Mouse (Mus musculus): ENCODE measurements around the gene Cdh10.

The Cdh10 gene

DNA sequence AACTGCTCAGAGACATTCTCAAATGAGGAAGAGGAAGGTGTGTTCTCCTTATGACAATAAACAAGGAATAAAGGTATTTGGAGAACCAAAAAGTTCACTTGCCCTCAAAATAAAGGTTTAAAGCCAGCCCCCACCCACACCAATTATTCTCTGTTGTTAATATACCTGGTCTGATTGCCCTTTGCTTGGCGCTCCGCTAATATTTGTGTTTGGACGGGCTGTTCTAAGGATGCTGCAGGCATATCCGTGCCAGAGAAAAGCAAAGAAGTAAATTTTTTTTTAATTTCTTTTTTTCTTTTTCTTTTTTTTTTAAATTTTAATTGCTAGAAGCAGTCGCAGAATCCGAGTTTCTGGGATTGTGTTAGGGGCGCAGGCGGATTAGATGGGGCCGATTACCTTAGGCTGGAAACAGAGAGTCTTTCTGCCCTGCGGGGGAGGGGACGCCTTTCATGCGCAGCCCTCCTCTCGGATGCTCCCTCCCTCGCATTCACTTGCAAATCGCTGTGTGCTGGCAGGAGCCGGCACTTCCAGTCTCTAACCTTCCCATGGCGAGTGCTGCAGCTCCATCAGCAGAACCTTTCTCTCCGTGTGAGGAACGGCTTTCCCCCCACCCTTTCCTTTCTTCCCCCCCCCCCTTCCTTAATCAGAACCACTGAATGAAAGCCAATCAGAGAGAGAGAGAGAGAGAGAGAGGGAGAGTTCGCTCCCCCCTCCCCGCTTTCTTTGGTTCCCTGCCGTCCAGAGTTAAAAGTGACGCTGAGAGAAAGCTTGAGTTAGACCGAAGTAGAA lies at the start of gene Cdh10:
Gene Cdh10 (plus strand): TSS at position 763 of the 789 bp plus-strand sequence.
- peak; percentile 87 to 92 for DNase-seq (ENCODE audit: low spot score in 2 of 2)

DNA sequence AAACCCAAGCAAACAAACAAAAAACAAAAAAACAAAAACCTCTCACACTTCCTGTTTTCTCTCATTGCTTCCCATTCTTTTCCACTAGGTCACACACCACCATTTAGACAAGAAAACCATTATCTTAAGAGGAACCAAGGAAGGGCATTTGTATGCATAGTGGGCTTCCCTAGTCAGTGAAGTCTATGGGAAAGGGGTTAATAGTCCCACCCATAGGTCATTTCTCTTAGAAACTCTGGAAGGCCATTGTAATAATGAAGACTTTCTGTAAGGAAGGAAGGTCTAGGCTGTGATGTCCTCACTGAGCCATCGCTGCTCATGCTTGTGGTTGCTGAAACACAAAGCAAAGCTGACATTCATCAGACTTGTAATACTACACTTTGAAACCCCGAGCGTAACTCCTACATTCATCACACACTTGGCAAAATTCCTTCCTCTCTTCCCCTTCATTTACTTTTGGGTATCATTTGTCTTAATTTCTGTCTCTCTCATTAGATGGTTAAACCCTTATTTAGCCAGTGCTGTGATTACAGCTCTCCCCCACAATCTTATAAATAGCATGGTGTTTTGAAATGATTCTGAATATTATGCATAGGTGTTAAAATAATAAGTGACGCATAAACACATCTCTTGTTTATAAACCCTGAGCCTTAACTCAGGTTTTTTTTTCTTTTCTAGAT lies 9.5 kb upstream of the Cdh10 start:
- no peak for DNase-seq (ENCODE audit: low spot score in 2 of 2)

DNA sequence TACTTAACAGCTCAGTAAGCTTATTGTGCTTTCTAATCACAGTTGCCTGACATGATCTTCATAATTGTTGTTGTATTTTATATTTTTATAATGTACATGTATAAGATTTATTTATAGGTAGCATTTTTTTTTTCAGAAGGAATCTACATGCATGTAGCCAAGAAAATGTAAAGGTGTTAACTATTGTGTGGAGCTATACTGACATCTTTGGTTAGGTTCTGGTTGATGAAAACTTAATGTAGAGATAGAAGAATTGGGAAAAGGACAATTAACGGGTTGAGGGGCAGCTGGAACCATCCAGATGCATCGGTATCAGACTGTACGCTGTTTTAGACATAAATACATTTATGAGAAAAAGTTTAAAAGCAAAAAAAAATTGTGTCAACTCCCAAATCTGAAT lies 1.0 kb upstream of the Cdh10 start:
- no peak for DNase-seq (ENCODE audit: low spot score in 2 of 2)

DNA sequence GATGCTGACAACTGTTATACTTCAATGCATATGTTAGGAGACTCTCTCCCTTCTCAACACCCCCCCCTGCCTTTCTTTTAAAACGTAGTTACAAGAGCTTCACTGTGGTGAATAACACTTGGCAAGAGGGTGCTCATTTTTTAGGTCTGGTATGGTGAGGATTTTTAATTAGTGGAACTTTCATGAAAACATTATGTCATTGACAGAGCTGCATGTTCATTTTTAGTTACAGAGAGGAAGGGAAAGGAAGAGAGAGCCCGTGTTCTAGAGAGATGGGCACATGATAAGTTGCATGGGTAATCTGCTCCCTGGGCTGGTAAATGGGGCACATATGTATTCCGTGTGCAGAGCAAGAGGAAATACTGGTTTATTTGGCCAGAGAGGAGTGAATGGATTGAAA lies 1.5 kb downstream of the Cdh10 start:
- peak in 1 of 2 experiments; percentile 50 for DNase-seq (ENCODE audit: low spot score in 2 of 2)

DNA sequence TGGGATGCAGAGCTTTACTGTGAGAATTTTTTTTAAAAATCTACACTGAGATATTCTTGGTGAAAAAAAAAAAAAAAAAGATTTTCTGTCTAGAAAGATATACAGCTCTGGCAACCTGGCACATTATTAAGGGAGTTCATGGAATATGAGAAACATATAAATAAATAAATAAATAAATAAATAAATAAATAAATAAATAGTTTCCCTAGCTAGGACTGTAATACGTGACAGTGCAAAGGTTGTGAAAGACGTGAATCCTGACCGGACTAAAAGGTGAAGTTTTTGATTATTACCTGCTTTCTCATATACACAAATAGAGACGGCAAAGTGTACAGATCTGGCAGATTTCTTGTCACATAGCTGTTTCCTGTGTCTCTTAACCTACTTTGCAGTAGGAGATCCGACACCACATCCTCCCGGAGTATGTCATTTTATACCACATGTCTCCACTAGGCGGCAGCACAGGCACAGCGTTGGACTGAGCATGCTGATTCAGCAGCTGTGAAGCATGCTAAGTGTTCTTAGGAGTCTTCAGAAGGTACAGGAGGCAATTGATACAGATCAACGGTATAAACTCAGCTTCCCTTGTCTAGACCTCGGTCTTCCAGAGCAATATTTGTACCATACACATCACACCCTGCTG lies 2.5 kb downstream of the Cdh10 start:
- peak; percentile 95 to 97 for DNase-seq (ENCODE audit: low spot score in 2 of 2)

DNA sequence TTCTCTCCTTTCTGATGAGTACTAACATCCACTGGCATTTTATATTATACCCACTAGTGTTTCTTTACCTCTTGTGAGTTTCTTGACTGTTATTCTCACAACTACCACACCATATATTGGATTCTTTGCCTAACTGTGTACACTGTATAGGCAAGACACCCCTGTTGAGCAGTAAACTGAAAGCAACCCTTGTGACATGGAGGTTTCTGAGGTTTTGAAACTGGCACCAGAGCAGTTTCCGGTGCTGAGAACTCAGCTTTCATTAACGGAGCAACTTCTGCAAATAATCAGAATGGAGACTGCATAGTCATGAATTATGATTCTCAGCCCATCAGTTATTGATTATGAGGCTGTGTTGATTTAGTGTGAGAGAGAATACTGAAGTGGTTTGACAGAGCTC lies 4.7 kb downstream of the Cdh10 start:
- DNase-seq (ENCODE audit: low spot score in 2 of 2): no peak

DNA sequence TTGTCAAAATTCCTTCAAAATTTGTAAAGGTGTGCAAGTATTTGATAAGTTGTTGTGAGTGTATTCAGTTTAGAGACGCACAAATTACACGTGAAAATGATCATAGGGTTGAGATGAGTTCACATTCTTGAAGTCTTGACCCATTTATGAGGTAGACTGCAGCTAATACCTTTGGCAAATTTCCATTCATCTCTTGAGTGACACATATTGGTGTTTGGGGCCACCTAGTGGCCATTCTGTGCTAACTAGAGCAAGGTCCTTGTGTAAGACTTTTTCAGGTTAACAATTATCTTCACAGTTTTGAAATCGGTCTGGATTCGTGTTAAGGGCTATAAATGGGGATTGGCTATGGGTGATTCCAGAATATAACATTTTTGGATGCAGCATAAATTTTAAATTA lies 13.5 kb downstream of the Cdh10 start:
- DNase-seq (ENCODE audit: low spot score in 2 of 2): peak; percentile 53 to 57

DNA sequence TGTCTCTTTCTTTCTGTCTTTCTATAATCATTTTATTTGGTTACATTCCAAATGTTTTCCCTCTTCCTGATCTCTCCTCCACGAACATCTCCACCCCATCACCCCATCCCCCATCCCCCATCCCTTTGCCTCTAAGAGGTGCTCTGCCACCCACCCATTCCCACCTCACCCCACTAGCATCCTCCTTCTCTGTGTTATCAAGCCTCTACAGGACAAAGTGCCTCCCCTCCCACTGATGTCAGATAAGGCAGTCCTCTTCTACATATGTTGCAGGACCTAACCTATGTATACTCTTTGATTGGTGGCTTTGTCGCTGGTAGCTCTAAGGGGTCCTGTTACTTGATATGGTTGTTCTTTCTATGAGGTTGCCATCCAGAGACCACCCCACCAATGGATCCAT lies 23.0 kb downstream of the Cdh10 start:
- DNase-seq (ENCODE audit: low spot score in 2 of 2): no peak

DNA sequence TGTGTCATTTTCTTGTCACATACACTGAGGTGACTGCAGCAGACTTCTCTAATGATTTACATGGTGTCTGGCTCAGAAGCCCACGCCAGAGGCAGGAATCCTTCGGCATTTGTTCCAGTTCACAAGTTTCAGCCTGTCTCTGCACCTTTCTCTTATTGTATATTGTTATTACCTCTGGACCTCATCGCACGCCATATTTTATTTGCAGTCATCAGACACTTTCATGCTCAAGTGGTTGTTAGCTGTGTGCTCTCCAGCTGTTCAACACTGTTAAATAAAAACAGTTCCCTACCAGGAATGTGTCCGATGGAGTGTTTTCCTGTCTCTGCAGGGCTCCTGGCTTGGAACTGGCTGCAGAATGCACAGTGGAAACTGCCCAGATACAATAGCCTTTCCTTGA lies 26.1 kb downstream of the Cdh10 start:
- DNase-seq (ENCODE audit: low spot score in 2 of 2): no peak

DNA sequence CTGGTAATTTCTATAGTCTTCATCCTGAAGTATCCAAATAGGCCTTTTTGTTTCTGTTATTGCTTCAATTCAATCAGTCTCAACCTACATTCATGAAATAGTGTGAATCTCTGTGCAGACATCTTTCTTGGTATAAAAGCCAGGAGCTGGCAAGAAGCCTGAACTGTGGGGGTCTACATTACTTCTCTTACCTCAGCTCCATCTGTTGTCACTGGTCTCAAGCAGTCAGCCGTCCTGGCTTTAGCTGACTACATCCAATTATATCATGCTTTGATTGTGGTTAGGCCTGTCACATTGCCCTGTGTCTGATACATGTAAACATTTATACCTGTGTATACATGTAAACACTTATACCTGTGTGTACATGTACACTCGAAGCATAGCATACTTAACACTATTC lies 31.8 kb downstream of the Cdh10 start:
- DNase-seq (ENCODE audit: low spot score in 2 of 2): peak in 1 of 2 experiments; percentile 36

DNA sequence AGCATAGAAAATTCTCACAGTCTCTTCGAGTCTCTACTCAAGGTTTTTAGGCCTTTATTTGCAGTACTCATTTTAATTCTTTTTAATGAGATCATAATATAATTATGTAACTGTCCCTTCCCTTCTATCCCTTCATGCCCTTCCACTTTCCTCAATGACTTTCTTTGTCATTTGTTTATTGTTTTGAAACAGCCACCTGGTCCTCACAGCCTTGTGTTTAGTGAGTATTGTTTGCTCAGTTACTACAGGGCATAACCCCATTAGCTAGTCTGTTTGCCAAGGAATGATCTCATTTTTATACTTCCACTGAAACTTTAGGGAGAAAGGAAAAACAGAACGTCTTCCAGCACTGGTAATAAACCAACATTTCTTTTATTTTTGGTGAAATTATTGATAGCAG lies 39.4 kb downstream of the Cdh10 start:
- DNase-seq (ENCODE audit: low spot score in 2 of 2): no peak

DNA sequence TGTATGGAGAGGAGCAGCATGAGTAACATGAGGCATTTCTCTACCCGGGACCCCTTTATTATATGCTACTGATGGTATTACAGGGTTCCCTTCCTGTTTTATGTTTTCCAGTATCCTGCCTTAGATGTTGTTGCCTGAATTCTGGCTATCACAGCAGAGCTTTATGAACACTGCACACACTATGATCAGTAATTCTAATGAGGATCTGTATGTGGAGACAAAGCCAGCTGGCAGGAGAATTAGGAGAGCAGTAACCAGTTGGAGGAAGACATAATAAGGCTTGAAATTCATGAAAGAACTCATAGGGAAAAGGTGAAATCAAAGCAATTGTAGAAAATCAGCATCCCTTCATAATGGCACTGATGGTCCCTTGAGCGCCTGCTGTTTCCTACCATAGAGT lies 51.1 kb downstream of the Cdh10 start:
- DNase-seq (ENCODE audit: low spot score in 2 of 2): no peak

DNA sequence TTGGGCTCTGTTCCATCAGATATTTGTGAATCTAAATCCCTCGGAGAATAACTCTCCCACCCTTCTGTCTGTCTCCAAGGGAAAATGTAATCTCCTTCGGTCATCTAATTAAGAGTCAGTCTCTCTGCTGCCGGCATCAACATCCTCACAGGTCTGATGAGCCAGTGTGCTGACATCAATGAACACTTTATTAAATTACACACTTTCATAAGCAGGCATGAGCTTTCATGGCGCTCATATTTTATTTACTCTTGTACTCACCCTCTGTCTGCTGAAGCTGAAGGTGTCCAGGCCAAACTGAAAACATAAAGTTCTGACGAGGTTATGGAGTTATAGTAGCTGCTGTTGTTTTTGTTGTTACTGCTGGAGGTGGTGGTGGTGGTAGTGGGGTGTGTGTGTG lies 62.7 kb downstream of the Cdh10 start:
- no peak for DNase-seq (ENCODE audit: low spot score in 2 of 2)

DNA sequence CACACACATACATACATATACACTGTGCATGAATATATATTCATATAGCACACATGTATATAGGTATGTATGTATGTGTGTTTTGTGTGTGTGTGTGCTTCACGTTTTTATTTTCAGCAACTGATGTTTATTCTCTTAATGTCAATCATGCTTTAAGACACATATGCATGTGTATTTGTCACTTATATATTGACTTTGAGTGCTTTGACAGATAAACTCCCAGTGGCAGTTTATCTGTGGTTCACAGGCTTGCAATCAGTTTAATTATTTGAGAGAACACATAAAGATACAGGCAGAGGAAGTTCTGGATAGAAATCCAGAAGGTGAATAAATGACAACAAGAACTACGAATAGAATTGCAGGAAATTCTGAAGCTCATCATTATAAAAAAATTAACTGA lies 67.9 kb downstream of the Cdh10 start:
- DNase-seq (ENCODE audit: low spot score in 2 of 2): no peak

DNA sequence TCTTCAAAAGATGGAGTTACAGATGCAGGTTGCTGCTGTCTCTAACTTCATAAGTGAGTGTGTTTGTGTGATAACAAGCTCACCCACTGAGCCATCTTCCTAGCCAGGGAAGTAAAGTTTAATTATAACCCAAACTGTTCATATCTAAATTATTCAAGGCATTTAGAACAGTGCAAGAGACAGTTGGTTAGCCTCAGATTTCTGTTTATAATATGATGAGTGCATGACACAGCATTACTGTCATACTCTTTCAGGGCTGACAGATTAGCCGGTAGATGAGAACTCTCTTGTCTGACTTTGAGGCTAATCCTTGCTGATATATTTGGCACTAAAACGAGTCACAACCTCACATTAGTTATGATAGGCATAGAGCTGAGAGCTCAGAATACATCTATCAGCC lies 70.2 kb downstream of the Cdh10 start:
- DNase-seq (ENCODE audit: low spot score in 2 of 2): no peak

DNA sequence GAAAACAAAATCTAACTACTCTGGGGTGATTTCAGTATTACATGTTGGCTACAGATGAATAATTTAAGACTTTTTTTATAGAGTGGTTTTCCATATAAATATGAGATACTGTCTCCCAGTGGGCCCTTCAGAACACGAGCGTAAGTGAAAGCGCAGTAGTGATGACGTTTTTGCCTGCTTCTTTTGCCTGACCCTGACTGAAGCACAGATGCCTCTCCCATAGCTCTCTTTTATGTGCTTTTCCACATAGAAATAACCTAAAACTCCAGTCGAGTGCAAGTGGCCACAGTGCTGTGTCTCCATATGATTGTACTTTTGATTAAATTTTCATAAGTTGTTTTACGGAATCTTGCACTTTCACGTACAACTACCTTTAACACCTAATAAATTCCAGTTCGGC lies 71.6 kb downstream of the Cdh10 start:
- no peak for DNase-seq (ENCODE audit: low spot score in 2 of 2)

DNA sequence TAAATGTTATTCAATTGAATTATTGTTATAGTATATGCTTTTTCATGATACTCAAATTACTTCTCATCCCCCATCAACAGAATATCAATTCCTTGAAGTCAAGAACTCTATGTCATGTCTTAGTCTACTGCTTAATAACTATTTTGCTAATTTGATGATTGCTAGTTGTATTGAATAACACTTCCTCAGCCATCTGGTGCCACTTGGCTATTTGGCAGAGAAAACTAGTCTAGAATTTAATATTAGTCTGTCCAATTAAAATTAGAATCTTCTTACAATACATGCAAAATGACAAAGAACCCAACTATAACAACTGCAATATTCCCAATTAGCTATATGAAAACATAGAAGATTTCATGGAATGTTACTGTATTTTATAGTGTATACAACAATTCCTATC lies 82.0 kb downstream of the Cdh10 start:
- no peak for DNase-seq (ENCODE audit: low spot score in 2 of 2)

DNA sequence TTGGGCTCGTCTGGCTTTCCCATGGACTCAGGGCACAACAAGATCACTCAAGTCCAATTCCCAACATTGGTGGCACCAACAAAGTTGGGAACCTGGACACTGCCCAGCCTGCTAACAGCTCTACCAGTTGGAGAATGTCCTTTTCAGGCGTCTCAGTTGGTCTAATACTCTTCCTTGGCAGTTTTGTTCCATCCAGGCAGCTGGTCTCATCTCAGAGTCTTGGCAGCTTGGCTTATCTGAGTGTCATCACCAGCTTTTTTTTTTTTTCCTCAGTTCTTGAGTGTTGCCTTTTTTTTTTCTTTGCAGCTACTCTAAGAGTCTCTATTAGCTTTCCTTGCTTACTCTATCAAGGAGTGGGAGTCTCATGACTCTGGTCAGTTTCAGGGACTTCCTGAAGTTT lies 85.4 kb downstream of the Cdh10 start:
- no peak for DNase-seq (ENCODE audit: low spot score in 2 of 2)

DNA sequence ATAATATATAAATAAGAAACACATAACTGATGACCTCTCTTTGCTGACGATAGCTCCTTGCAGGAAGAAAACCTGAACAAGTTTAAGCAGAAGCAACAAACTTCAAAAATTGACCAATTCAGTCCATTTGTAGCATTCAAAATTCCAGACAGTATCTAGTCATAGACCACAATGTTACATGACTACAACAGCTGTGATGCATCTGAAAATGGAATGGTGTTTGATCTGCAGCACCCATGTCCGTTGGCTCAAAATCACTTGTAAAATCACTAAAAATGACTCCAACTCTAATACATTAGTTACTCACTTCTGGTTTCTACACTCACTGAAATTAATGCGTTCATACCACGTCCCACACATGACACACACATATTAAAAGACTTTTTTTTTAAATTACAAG lies 91.9 kb downstream of the Cdh10 start:
- no peak for DNase-seq (ENCODE audit: low spot score in 2 of 2)

DNA sequence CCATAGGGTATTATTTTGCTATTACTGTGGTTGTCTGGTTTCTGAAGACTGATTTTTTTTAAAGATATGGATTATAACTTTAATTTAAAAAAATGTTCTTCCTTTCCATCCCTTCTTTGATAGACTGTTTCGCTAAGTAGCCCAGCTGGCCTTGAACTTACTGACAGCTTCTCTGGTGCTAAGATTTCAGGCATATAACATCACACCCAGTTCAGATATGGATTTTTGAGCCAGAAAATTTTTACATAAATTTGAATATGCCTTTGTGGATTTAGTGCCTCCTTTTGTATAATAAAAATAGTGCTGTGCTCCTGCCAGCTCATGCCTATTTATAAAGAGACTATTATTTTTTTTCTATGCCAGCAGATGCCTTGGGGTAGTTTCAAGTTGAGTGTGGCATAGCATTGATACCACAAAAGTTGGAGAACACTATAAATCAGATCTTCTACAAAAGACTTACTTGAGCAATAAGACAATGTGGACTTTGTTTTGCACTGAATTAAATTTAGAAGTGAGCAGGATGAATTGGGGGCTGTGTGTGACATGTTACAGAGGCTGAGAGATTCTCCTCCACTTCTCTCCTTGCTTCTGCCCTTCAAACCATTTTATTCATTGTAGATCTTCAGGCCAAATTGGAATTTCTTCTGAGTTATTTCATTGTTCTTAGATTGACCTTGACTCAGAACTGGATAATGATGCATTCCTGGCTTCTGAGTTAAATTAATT lies 106.8 kb downstream of the Cdh10 start:
- DNase-seq (ENCODE audit: low spot score in 2 of 2): no peak

DNA sequence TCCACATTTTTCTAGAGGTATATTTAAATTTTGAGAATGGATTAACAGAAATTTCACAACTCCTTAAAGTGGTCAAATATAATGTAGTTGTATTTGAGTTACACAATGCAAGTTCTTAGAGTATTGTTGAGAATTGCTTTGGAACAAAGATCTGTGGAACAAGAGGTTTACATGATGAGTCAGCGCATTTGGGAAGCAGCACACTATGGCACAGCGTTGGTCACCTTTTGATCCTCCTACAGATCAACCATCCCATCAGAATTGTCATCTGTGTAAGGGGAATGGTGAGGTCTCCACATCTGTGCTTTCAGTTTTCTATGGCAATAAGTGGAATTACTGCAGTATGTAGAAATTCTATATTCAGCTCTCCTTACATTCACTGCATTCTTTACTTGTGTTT lies 108.2 kb downstream of the Cdh10 start:
- no peak for DNase-seq (ENCODE audit: low spot score in 2 of 2)

DNA sequence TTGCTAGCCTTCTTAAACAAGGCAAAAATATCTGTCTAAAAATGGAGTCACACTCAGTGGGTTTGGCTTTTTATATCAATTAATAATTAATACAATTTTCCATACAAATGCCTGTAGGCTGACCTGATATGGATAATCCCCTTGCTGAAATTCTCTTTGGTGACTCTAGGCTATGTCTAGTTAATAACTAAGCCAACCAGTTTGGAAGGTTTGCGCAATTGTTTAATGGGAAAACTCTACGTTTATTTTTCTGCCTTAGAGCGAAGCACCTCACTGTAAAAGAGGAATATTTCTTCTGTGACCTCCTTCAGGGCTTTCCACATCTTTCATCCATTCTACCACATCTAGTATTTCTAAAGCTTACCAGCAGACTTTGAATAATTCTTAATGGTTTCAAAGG lies 133.5 kb downstream of the Cdh10 start:
- DNase-seq (ENCODE audit: low spot score in 2 of 2): no peak
